11 mouse cellular contexts compared by ENCODE assay signal in genomic region chr4:58210557-58211090, GRCm38 (mm10). TPM values are rescaled to one million over a fixed set of nuclear protein-coding genes. Genes with fewer than 3 reads are reported as not detected.
A peak's percentile ranks its signal among the peaks of the same experiment; 100 is the strongest.
DNase-seq lines count a peak whose midpoint lies in the region; TF ChIP-seq lines count a peak whose summit lies in the region.
"Had no signal": no experiment of that assay in that cellular context is flagged by ENCODE, and none has a peak within 500 bp of the region (broad histone marks: within the 10 kb centered on the region; RNA-seq: fewer than 3 reads in every experiment).

No protein-coding gene starts in this region.

- H3K79me2 ChIP-seq in heart, adult 2 months (replicated peaks; ENCODE audit: control insufficient read depth, insufficient read depth, low read length): no peaks in the 10 kb centered on the region

- peaks cover 1% of the 10 kb centered on the region; the same call in 1 of the 2 replicates for H3K27me3 ChIP-seq in heart, adult 2 months (ENCODE audit: control insufficient read depth, insufficient read depth, low read length)
- no peaks in the 10 kb centered on the region for H3K27me3 ChIP-seq in thymus, adult 2 months (ENCODE audit: control insufficient read depth, insufficient read depth, low read length)
- H3K27me3 ChIP-seq in limb, embryonic 10.5 days (ENCODE audit: low read depth, poor library complexity, severe bottlenecking): peaks cover 2% of the 10 kb centered on the region; the same call in 1 of the 2 replicates

- 56% methylated on average over 5 of the region's 5 CpGs for WGBS in heart, adult 2 months
- 53% methylated on average over 5 of the region's 5 CpGs for WGBS in thymus, adult 2 months
- WGBS in limb, embryonic 10.5 days: 56% methylated on average over 5 of the region's 5 CpGs

- no peaks in the 10 kb centered on the region for H3K4me1 ChIP-seq in heart, adult 2 months (ENCODE audit: control insufficient read depth, insufficient read depth, low read length)
- no peaks in the 10 kb centered on the region for H3K4me1 ChIP-seq in thymus, adult 2 months (replicated peaks; ENCODE audit: control insufficient read depth, insufficient read depth, low read length)
- H3K4me1 ChIP-seq in limb, embryonic 10.5 days: peaks cover 22% of the 10 kb centered on the region

- no peak overlapping the region for H3K4me3 ChIP-seq in heart, adult 2 months
- H3K4me3 ChIP-seq in thymus, adult 2 months (ENCODE audit: control insufficient read depth, insufficient read depth, low read length): no peak overlapping the region
- H3K4me3 ChIP-seq in limb, embryonic 10.5 days: no peak overlapping the region
- H3K4me3 ChIP-seq: lung, embryonic 15.5 days; neural tube, embryonic 12.5 days had no signal

- no peak overlapping the region for H3K9ac ChIP-seq in heart, adult 2 months (ENCODE audit: low read depth, low read length)
- H3K9ac ChIP-seq: lung, embryonic 15.5 days; neural tube, embryonic 12.5 days had no signal

- H3K27ac ChIP-seq in heart, adult 2 months: no peak overlapping the region
- no peak overlapping the region for H3K27ac ChIP-seq in thymus, adult 2 months (ENCODE audit: control insufficient read depth, insufficient read depth, low read length)
- H3K27ac ChIP-seq in limb, embryonic 10.5 days: no peak overlapping the region
- H3K27ac ChIP-seq: lung, embryonic 15.5 days; neural tube, embryonic 12.5 days had no signal

- no peak for DNase-seq in heart, adult 2 months
- no peak for DNase-seq in heart, postnatal 10 days
- peak; percentile 7 for DNase-seq in thymus, postnatal 4 days
- DNase-seq in thymus, adult 2 months: no peak
- peak; percentile 76 for DNase-seq in cerebellum, adult 9-11 months
- no peak for DNase-seq in natural killer cell, adult 2 months (ENCODE audit: low spot score in 2 of 2)
- no peak for DNase-seq in kidney, postnatal 10 days
- DNase-seq in limb, embryonic 10.5 days (ENCODE audit: low spot score): no peak
- DNase-seq: thymus, postnatal 36 days had no signal

- intact Hi-C loops in heart, adult 2 months (cut with DNase I): no loop called here
- intact Hi-C loops in heart, postnatal 10 days (cut with DNase I): no loop called here

- H3K9me3 ChIP-seq in limb, embryonic 10.5 days (replicated peaks): no peaks in the 10 kb centered on the region
- H3K9me3 ChIP-seq: lung, embryonic 15.5 days; neural tube, embryonic 12.5 days had no signal

- peak; percentile 36 for TF ChIP-seq CTCF in heart, adult 2 months (IDR thresholded peaks at IDR 0.05)
- no peak for TF ChIP-seq CTCF in thymus, adult 2 months (IDR thresholded peaks at IDR 0.05; ENCODE audit: borderline replicate concordance, control insufficient read depth, extremely low read depth, insufficient read depth, low read length, poor library complexity)

- H3K36me3 ChIP-seq in heart, adult 2 months (ENCODE audit: control insufficient read depth, insufficient read depth, low read length): no peaks in the 10 kb centered on the region
- H3K36me3 ChIP-seq in thymus, adult 2 months (ENCODE audit: control insufficient read depth, insufficient read depth, low read length): no peaks in the 10 kb centered on the region
- no peaks in the 10 kb centered on the region for H3K36me3 ChIP-seq in limb, embryonic 10.5 days
- H3K36me3 ChIP-seq: lung, embryonic 15.5 days; neural tube, embryonic 12.5 days had no signal

- no peak for TF ChIP-seq EP300 in heart, adult 2 months (IDR thresholded peaks at IDR 0.05; ENCODE audit: insufficient read depth, low read depth, low read length)

- TF ChIP-seq POLR2A in heart, adult 2 months (IDR thresholded peaks at IDR 0.05; ENCODE audit: insufficient read depth, low read depth, low read length): no peak
- TF ChIP-seq POLR2A in thymus, adult 2 months (IDR thresholded peaks at IDR 0.05; ENCODE audit: control insufficient read depth, extremely low read depth, insufficient read depth, low read length, poor library complexity): no peak

RNA-seq across cellular contexts. Expression of gene Svep1, which starts 4.0 kb away (rescaled TPM):
- 1 to 10 TPM; 4.2 to 4.5 TPM for total RNA-seq in heart, adult 2 months (2021)
- 3.5 and 6.3 TPM in 2 replicates for polyA plus RNA-seq in heart, adult 2 months (2012; rRNA removed)
- total RNA-seq in heart, postnatal 10 days (2021): 10 to 100 TPM; 11.0 to 12.1 TPM
- 1.4 and 1.5 TPM in 2 replicates for polyA plus RNA-seq in thymus, adult 2 months (2012; rRNA removed)
- 2.0 and 2.3 TPM in 2 replicates for polyA plus RNA-seq in limb, embryonic 10.5 days (2016; fragmentation: Nextera tagmentation; extraction: Ambion mirVana)

Comparison
In these comparisons a context has a peak if more than half of its experiments do, and no peak if none do; other contexts are left out.
1. DNase-seq: peak in thymus, postnatal 4 days (single experiment) and cerebellum, adult 9-11 months (single experiment); none in heart, adult 2 months (0 of 2), heart, postnatal 10 days (0 of 2), thymus, adult 2 months (single experiment), natural killer cell, adult 2 months (0 of 2), kidney, postnatal 10 days (single experiment) and limb, embryonic 10.5 days (single experiment).